Mouse (Mus musculus) limb, embryonic 14.5 days (tissue): ENCODE results near the gene Faim2. TPM values are rescaled to one million over a fixed set of nuclear protein-coding genes. Genes with fewer than 3 reads are reported as not detected.

ENCODE experiments used
- ATAC-seq: fragments of 200-750 bp; cut with Nextera tagmentation; 2 replicates; pipeline ENCODE4 v1.8.0; 2017; ENCODE audit warnings: low read depth, moderate number of reproducible peaks, moderate TSS enrichment; ENCODE audit not compliant: low FRiP score
- DNase-seq: peaks from one replicate; pipeline ENCODE4 v3.0.0-alpha.2; 2015; ENCODE audit warnings: low spot score
- H3K27ac ChIP-seq: fragments of 300-500 bp; sonication (generic); replicated peaks from 2 replicates; pipeline ENCODE4 v1.5.1; 2014; ENCODE audit warnings: low read depth, mild to moderate bottlenecking, low read length, moderate library complexity, mixed read lengths
- H3K27me3 ChIP-seq: fragments of 300-500 bp; sonication (generic); 2 replicates; pipeline ENCODE4 v1.6.1; 2014; ENCODE audit warnings: low read length, mixed read lengths; ENCODE audit not compliant: control insufficient read depth, insufficient read depth
- H3K36me3 ChIP-seq: fragments of 300-500 bp; sonication (generic); 2 replicates; pipeline ENCODE4 v1.6.1; 2014; ENCODE audit warnings: mild to moderate bottlenecking, low read length, moderate library complexity, mixed read lengths; ENCODE audit not compliant: control insufficient read depth, insufficient read depth
- H3K4me1 ChIP-seq: fragments of 300-500 bp; sonication (generic); 2 replicates; pipeline ENCODE4 v1.6.1; 2014; ENCODE audit warnings: antibody characterized with exemption, low read length, mixed read lengths; ENCODE audit not compliant: control insufficient read depth, insufficient read depth
- H3K4me2 ChIP-seq: fragments of 300-500 bp; sonication (generic); replicated peaks from 2 replicates; pipeline ENCODE4 v1.6.1; 2014; ENCODE audit warnings: low read depth, mild to moderate bottlenecking, low read length, moderate library complexity; ENCODE audit not compliant: severe bottlenecking
- H3K4me3 ChIP-seq: fragments of 300-500 bp; sonication (generic); replicated peaks from 2 replicates; pipeline ENCODE4 v1.5.1; 2014; ENCODE audit warnings: low read length
- H3K9ac ChIP-seq: fragments of 300-500 bp; sonication (generic); 2 replicates; pipeline ENCODE4 v1.6.1; 2014; ENCODE audit warnings: mild to moderate bottlenecking, low read depth, low read length, moderate library complexity; ENCODE audit not compliant: severe bottlenecking
- H3K9me3 ChIP-seq: fragments of 300-500 bp; sonication (generic); 2 replicates; pipeline ENCODE4 v1.6.1; 2016; ENCODE audit warnings: low read length; ENCODE audit not compliant: control insufficient read depth
- POLR2A ChIP-seq: fragments of 200-500 bp; IDR thresholded peaks from 2 replicates; pipeline ENCODE4 v1.8.0; 2012; ENCODE audit warnings: inconsistent platforms, mild to moderate bottlenecking, moderate library complexity, borderline replicate concordance; ENCODE audit not compliant: insufficient read depth, insufficient read length; ENCODE audit errors: extremely low read depth
- WGBS: fragments of 180-500 bp; shearing (Covaris S2); extraction: QIAGEN DNeasy Blood & Tissue Kit; methylation state at CpG from one replicate; pipeline ENCODE4 v1.1.7; 2014; 5-methylcytosine and 5-hydroxymethylcytosine counted together
- polyA plus RNA-seq, 2 experiments: library from polyadenylated mRNA; depleted of rRNA in 1 of 2; stranded (reverse) in 1 of 2; unstranded in 1 of 2; fragments of >200 nt; fragmentation: Nextera tagmentation in 1 of 2; extraction: Ambion mirVana in 1 of 2; gene quantifications; 2 replicates each; pipeline versions ENCODE4 v1.2.1 to v1.2.3; 2012 to 2014

The Faim2 gene
- polyA plus RNA-seq, 2 experiments = 0.10 to 0.21 TPM

DNA sequence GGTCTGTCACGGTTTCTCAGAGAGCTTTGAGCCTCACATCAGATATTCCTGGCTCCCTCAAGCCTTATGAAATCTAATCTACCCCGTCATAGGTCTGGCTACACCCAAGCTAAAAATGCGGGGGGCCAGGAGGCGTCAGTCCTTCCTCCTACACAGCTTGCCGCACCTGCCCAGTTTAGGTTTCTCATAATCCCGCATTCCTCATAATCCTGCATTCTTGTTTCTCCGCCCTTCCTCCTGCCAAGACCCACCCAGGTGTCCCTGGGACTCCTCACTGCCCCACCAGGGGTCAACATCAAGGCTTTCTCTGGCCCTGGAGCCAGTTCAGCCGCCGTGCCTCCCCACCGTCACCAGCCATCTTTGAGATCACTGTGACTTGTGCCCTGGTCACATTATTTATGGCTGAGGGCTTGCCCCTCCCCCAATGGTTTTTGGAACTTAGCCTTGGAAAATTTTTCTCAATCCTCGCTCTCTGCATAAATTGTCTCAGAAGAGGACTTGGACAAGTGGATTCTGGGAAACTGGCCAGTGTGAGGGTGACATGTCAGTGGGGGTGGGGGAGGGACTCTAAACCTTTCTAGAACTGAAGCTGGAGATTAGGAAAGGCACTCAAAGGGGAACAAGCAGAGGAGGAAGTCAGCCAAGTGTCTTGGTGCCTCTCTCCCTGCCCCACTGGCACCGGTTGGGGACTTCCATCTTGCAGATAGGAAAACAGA lies 30.3 kb downstream of the Faim2 start:
- Histone ChIP-seq H3K9me3 (no peaks in the 10 kb centered on the region), H3K36me3 (no peaks in the 10 kb centered on the region), H3K4me3 (no peak overlapping the region), H3K27ac (no peak overlapping the region), H3K4me1 (peaks cover 24% of the 10 kb centered on the region), H3K4me2 (no peak overlapping the region), H3K27me3 (no peaks in the 10 kb centered on the region), H3K9ac (no peak overlapping the region)
- 42% methylated on average over 12 of the region's 12 CpGs for WGBS
- DNase-seq = peak; percentile 59
- TF ChIP-seq POLR2A = no peak
- ATAC-seq = peak; percentile 20; the same call in 1 of the 2 replicates

DNA sequence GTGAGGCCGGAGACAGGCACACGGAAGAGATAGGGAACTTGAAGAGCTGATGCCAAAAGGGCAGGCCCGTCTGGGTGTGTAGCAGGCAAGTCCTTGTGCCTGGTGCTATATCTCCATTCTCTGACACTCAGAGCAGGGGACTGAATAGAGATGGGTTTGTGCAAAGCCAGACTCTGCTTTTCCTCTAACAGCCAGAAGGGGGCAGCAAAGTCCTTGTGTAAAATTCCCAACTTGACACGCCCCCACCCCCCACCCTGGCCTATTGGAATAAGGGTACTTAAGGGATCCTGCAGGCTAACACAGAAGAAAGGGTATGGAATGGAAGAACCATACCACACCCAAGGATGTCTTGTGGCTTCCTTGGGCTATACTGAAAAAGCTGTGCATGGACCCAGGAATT lies 30.9 kb downstream of the Faim2 start:
- Histone ChIP-seq H3K9me3 (no peaks in the 10 kb centered on the region), H3K27ac (no peak overlapping the region), H3K27me3 (no peaks in the 10 kb centered on the region), H3K4me1 (peaks cover 19% of the 10 kb centered on the region), H3K4me2 (no peak overlapping the region), H3K9ac (no peak overlapping the region), H3K4me3 (no peak overlapping the region), H3K36me3 (no peaks in the 10 kb centered on the region)
- 11% methylated on average over 4 of the region's 4 CpGs for WGBS
- no peak for TF ChIP-seq POLR2A
- ATAC-seq (peak; percentile 53; the same call in 1 of the 2 replicates), DNase-seq (peak; percentile 82)

DNA sequence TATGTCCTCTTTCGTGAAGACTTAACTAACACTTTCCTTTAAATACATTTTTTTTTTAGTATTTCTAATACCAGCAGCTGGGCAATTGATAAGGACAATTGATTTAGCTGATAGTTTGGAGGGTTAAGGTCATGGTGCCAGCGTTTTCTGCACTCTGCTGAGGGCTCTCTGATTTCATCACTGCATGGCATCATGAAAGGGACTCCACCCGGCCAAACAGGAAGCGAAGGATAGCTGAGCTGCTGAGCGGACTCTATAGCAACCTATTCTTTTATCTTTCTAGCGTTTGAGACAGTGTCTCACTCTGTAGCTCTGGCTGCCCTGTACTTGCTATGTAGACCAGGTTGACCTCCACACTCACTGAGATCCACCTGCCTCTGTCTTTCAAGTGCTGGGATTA lies 43.2 kb downstream of the Faim2 start:
- Histone ChIP-seq H3K27me3 (no peaks in the 10 kb centered on the region), H3K9ac (no peak overlapping the region), H3K4me1 (no peaks in the 10 kb centered on the region), H3K27ac (no peak overlapping the region), H3K36me3 (no peaks in the 10 kb centered on the region), H3K4me2 (no peak overlapping the region), H3K9me3 (no peaks in the 10 kb centered on the region), H3K4me3 (no peak overlapping the region)
- no peak for ATAC-seq
- no peak for DNase-seq
- no peak for TF ChIP-seq POLR2A
- 69% methylated on average over 6 of the region's 6 CpGs for WGBS

DNA sequence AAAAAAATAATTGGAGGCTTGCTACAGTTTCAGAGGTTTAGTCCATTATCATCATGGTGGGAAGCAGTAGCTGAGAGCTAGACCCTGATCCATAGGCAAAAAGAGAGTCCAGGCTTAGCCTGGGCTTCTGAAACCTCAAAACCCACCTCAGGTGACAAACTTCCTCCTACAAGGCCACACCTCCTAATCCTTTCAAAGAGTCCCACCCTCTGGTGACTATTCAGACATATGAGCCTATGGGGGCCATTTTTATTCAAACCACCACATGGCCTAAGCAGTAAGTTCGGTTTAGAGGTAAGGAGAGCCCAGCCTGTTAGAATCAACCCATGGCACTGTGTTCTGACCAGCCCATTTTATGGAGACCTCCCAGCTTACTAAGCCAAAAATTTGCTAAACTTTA lies 52.2 kb downstream of the Faim2 start:
- Histone ChIP-seq H3K27me3 (no peaks in the 10 kb centered on the region), H3K4me1 (peaks cover 6% of the 10 kb centered on the region; the same call in 1 of the 2 replicates), H3K36me3 (peaks cover under 1% of the 10 kb centered on the region), H3K9me3 (no peaks in the 10 kb centered on the region), H3K4me2 (no peak overlapping the region), H3K9ac (no peak overlapping the region), H3K4me3 (no peak overlapping the region), H3K27ac (no peak overlapping the region)
- WGBS = 72% methylated on average over 1 of the region's 1 CpGs
- ATAC-seq (no peak), DNase-seq (no peak)
- TF ChIP-seq POLR2A = no peak

DNA sequence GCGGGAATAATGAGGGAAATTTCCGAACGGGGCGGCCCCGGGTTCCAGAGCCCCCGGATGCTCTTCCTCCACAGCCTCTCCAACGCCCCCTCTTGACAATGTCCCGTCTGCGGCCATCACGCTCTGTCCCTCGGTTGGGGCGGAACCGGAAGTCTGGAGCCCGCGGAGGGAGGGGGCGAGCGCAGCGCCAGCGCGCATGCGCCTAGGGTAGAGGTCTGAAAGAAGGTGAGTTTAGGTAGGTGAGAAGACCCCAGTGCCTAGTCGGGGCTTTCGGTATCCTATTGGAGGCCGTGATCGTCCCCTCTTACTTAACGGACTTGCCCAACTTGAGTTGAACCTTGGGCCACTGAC lies 53.4 kb downstream of the Faim2 start, which contains the start of gene Bcdin3d:
Bcdin3d (minus strand) TSS at position 155 of the 351 bp plus-strand sequence.
- Histone ChIP-seq H3K27me3 (no peaks in the 10 kb centered on the region), H3K4me2 (peak within 1 kb of the TSS; percentile 60), H3K36me3 (peaks cover 13% of the 10 kb centered on the region), H3K4me3 (peak within 1 kb of the TSS; percentile 78), H3K9me3 (no peaks in the 10 kb centered on the region), H3K4me1 (peaks cover 6% of the 10 kb centered on the region; the same call in 1 of the 2 replicates), H3K9ac (peak within 1 kb of the TSS; percentile 85), H3K27ac (peak within 1 kb of the TSS; percentile 89)
- peak; percentile 75; the same call in 1 of the 2 replicates for TF ChIP-seq POLR2A
- WGBS = under 1% methylated on average over 25 of the region's 26 CpGs
- peak; percentile 85 for ATAC-seq
- DNase-seq = peak; percentile 91
